Mouse (Mus musculus): ENCODE measurements around the gene Tmem52b.
"Not testable (repeated sequence)": the region's sequence is repeated elsewhere in the genome, so short reads cannot be mapped to it uniquely, and the experiment has no call there.

Gene Tmem52b

GRCm38 (mm10) chr6:129512367-129512766 is at the start of gene Tmem52b:
Tmem52b (plus strand) TSS chr6:129512555.
- DNase-seq, result no peak

GRCm38 (mm10) chr6:129471386-129471785 is 41.0 kb upstream of the Tmem52b start:
- no peak for DNase-seq

GRCm38 (mm10) chr6:129472627-129473026 is 39.7 kb upstream of the Tmem52b start:
- DNase-seq, result no peak

GRCm38 (mm10) chr6:129476404-129477126 is 35.8 kb upstream of the Tmem52b start:
- peak; percentile 87 for DNase-seq

- DNase-seq, result no peak
Measured at GRCm38 (mm10) chr6:129480089-129480958, 32.0 kb upstream of the Tmem52b start.

- DNase-seq, result no peak
Measured at GRCm38 (mm10) chr6:129494924-129495323, 17.4 kb upstream of the Tmem52b start.

GRCm38 (mm10) chr6:129497345-129498218 is 14.8 kb upstream of the Tmem52b start:
- no peak for DNase-seq

- not testable (repeated sequence) for DNase-seq
Measured at GRCm38 (mm10) chr6:129499516-129499915, 12.8 kb upstream of the Tmem52b start.

GRCm38 (mm10) chr6:129503471-129503870 is 8.9 kb upstream of the Tmem52b start:
- no peak for DNase-seq

GRCm38 (mm10) chr6:129507024-129507423 is 5.3 kb upstream of the Tmem52b start, which contains the start of gene Olr1:
Olr1 (minus strand) TSS chr6:129507165.
- no peak for DNase-seq

GRCm38 (mm10) chr6:129510120-129510911 is 2.0 kb upstream of the Tmem52b start:
- no peak for DNase-seq

- DNase-seq, result no peak
Measured at GRCm38 (mm10) chr6:129512868-129513267, 513 bp downstream of the Tmem52b start.

- DNase-seq, result no peak
Measured at GRCm38 (mm10) chr6:129513409-129513808, 1.1 kb downstream of the Tmem52b start.

- no peak for DNase-seq
Measured at GRCm38 (mm10) chr6:129514376-129514775, 2.0 kb downstream of the Tmem52b start.

GRCm38 (mm10) chr6:129515068-129515467 is 2.7 kb downstream of the Tmem52b start:
- no peak for DNase-seq

- DNase-seq, result no peak
Measured at GRCm38 (mm10) chr6:129516388-129516787, 4.0 kb downstream of the Tmem52b start.

GRCm38 (mm10) chr6:129517752-129518408 is 5.5 kb downstream of the Tmem52b start:
- DNase-seq, result no peak

GRCm38 (mm10) chr6:129526069-129526468 is 13.7 kb downstream of the Tmem52b start:
- DNase-seq, result no peak

GRCm38 (mm10) chr6:129527416-129527815 is 15.1 kb downstream of the Tmem52b start:
- no peak for DNase-seq

GRCm38 (mm10) chr6:129529605-129530004 is 17.2 kb downstream of the Tmem52b start:
- DNase-seq, result no peak

GRCm38 (mm10) chr6:129530261-129530660 is 17.9 kb downstream of the Tmem52b start:
- DNase-seq, result no peak

Data from heart, adult 11 months (tissue).